Mouse (Mus musculus) MEL (cell line): Measurements from ENCODE around the gene Ikzf3. TPM values are rescaled to one million over a fixed set of nuclear protein-coding genes. Genes with fewer than 3 reads are reported as not detected.

Experiments
- DNase-seq: peaks from one replicate; pipeline ENCODE4 v3.0.0; 2011; ENCODE audit warnings: low read depth, low spot score
- H3K27ac ChIP-seq: 2 replicates; pipeline ENCODE4 v1.5.1; 2012; ENCODE audit warnings: low read depth, mild to moderate bottlenecking, control low read depth, low read length, moderate library complexity; ENCODE audit not compliant: control insufficient read depth
- H3K27me3 ChIP-seq, 2 experiments: fragments of 150-350 bp in 1 of 2; sonication (generic) in 1 of 2; 2 replicates each; pipeline ENCODE4 v1.6.1; 2012; ENCODE audit warnings: low read length in 2 of 2, mild to moderate bottlenecking in 2 of 2, improper control_type of control experiment in 1 of 2, moderate library complexity in 1 of 2; ENCODE audit not compliant: insufficient read depth in 2 of 2, control insufficient read depth in 1 of 2
- H3K36me3 ChIP-seq, 2 experiments: 2 replicates each; pipeline ENCODE4 v1.6.1; 2012 to 2014; ENCODE audit warnings: low read length in 2 of 2, improper control_type of control experiment in 1 of 2, inconsistent platforms in 1 of 2, mild to moderate bottlenecking in 1 of 2; ENCODE audit not compliant: insufficient read depth in 2 of 2, control insufficient read depth in 1 of 2
- H3K4me1 ChIP-seq, 2 experiments: fragments of 150-350 bp in 1 of 2; sonication (generic) in 1 of 2; 2 replicates each; pipeline ENCODE4 v1.6.1; 2012; ENCODE audit warnings: low read length in 2 of 2, improper control_type of control experiment in 1 of 2, mild to moderate bottlenecking in 1 of 2; ENCODE audit not compliant: insufficient read depth in 2 of 2, control insufficient read depth in 1 of 2
- H3K4me3 ChIP-seq, 2 experiments: fragments of 150-350 bp in 1 of 2; sonication (generic) in 1 of 2; 2 replicates each; pipeline ENCODE4 v1.5.1; 2012; ENCODE audit warnings: low read depth in 2 of 2, low read length in 2 of 2, mild to moderate bottlenecking in 2 of 2, moderate library complexity in 2 of 2, control low read depth in 1 of 2, improper control_type of control experiment in 1 of 2; ENCODE audit not compliant: control insufficient read depth in 1 of 2, insufficient read depth in 1 of 2
- H3K79me2 ChIP-seq: 2 replicates; pipeline ENCODE4 v1.6.1; 2012; ENCODE audit warnings: mild to moderate bottlenecking, low read length, moderate library complexity; ENCODE audit not compliant: control insufficient read depth, poor library complexity, insufficient read depth
- H3K9ac ChIP-seq: 2 replicates; pipeline ENCODE4 v1.6.1; 2012; ENCODE audit warnings: low read depth, mild to moderate bottlenecking, control low read depth, low read length, moderate library complexity; ENCODE audit not compliant: control insufficient read depth, poor library complexity, severe bottlenecking
- H3K9me3 ChIP-seq: fragments of 150-350 bp; sonication (generic); replicated peaks from 2 replicates; pipeline ENCODE4 v1.6.1; 2012; ENCODE audit warnings: mild to moderate bottlenecking, low read length, improper control_type of control experiment, moderate library complexity; ENCODE audit not compliant: insufficient read depth
- BHLHE40 ChIP-seq: IDR thresholded peaks from 2 replicates; pipeline ENCODE4 v1.6.1; 2012; ENCODE audit warnings: low read depth, mild to moderate bottlenecking, inconsistent platforms, low read length, improper control_type of control experiment, borderline replicate concordance
- CHD1 ChIP-seq: IDR thresholded peaks from 2 replicates; pipeline ENCODE4 v1.6.1; 2012; ENCODE audit warnings: low read depth, mild to moderate bottlenecking, inconsistent platforms, low read length, improper control_type of control experiment
- CHD2 ChIP-seq: IDR thresholded peaks from 2 replicates; pipeline ENCODE4 v1.6.1; 2011; ENCODE audit warnings: low read length, improper control_type of control experiment
- CTCF ChIP-seq, 3 experiments: IDR thresholded peaks in 2 of 3; conservative IDR thresholded peaks in 1 of 3; 2 replicates each; pipeline ENCODE4 v1.5.1; 2011 to 2012; ENCODE audit warnings: low read length in 3 of 3, low read depth in 2 of 3, mild to moderate bottlenecking in 2 of 3, improper control_type of control experiment in 1 of 3, inconsistent platforms in 1 of 3, mixed read lengths in 1 of 3, moderate library complexity in 1 of 3; ENCODE audit not compliant: control insufficient read depth in 1 of 3, insufficient read depth in 1 of 3, poor library complexity in 1 of 3, severe bottlenecking in 1 of 3
- E2F4 ChIP-seq: IDR thresholded peaks from 2 replicates; pipeline ENCODE4 v1.6.1; 2011; ENCODE audit warnings: low read depth, low read length, improper control_type of control experiment, borderline replicate concordance
- ELF1 ChIP-seq: IDR thresholded peaks from 2 replicates; pipeline ENCODE4 v1.6.1; 2014; ENCODE audit warnings: low read depth, mild to moderate bottlenecking, inconsistent platforms, low read length, improper control_type of control experiment, moderate library complexity
- EP300 ChIP-seq, 2 experiments: IDR thresholded peaks; 2 replicates each; pipeline ENCODE4 v1.6.1; 2011; ENCODE audit warnings: improper control_type of control experiment in 2 of 2, low read length in 2 of 2, low read depth in 1 of 2, mild to moderate bottlenecking in 1 of 2
- ETS1 ChIP-seq: IDR thresholded peaks from 2 replicates; pipeline ENCODE4 v1.6.1; 2012; ENCODE audit warnings: low read depth, mild to moderate bottlenecking, inconsistent platforms, low read length, improper control_type of control experiment, moderate library complexity
- GABPA ChIP-seq: IDR thresholded peaks from 2 replicates; pipeline ENCODE4 v1.6.1; 2012; ENCODE audit warnings: low read depth, mild to moderate bottlenecking, inconsistent platforms, low read length, improper control_type of control experiment, moderate library complexity
- GATA1 ChIP-seq: IDR thresholded peaks from 2 replicates; pipeline ENCODE4 v1.6.1; 2011; ENCODE audit warnings: low read depth, low read length, improper control_type of control experiment
- HCFC1 ChIP-seq: IDR thresholded peaks from 2 replicates; pipeline ENCODE4 v1.6.1; 2012; ENCODE audit warnings: low read depth, mild to moderate bottlenecking, inconsistent platforms, low read length, improper control_type of control experiment, moderate library complexity
- JUND ChIP-seq: IDR thresholded peaks from 2 replicates; pipeline ENCODE4 v1.6.1; 2011; ENCODE audit warnings: low read depth, mild to moderate bottlenecking, improper control_type of control experiment, low read length
- MAFK ChIP-seq: IDR thresholded peaks from 2 replicates; pipeline ENCODE4 v1.6.1; 2011; ENCODE audit warnings: low read depth, mild to moderate bottlenecking, low read length, improper control_type of control experiment, borderline replicate concordance
- MAX ChIP-seq: IDR thresholded peaks from 2 replicates; pipeline ENCODE4 v1.6.1; 2011; ENCODE audit warnings: low read length, improper control_type of control experiment
- MAZ ChIP-seq: IDR thresholded peaks from 2 replicates; pipeline ENCODE4 v1.6.1; 2012; ENCODE audit warnings: low read depth, mild to moderate bottlenecking, inconsistent platforms, low read length, improper control_type of control experiment
- MEF2A ChIP-seq: IDR thresholded peaks from 2 replicates; pipeline ENCODE4 v1.6.1; 2014; ENCODE audit warnings: low read depth, mild to moderate bottlenecking, inconsistent platforms, low read length, improper control_type of control experiment; ENCODE audit not compliant: poor library complexity, insufficient replicate concordance, severe bottlenecking; ENCODE audit errors: extremely low read depth
- MXI1 ChIP-seq: IDR thresholded peaks from 2 replicates; pipeline ENCODE4 v1.6.1; 2011; ENCODE audit warnings: mild to moderate bottlenecking, low read depth, low read length, improper control_type of control experiment
- MYB ChIP-seq: IDR thresholded peaks from 2 replicates; pipeline ENCODE4 v1.6.1; 2011; ENCODE audit warnings: mild to moderate bottlenecking, low read depth, low read length, improper control_type of control experiment
- NELFE ChIP-seq: IDR thresholded peaks from 2 replicates; pipeline ENCODE4 v1.6.1; 2011; ENCODE audit warnings: low read depth, low read length, improper control_type of control experiment
- NRF1 ChIP-seq: IDR thresholded peaks from 2 replicates; pipeline ENCODE4 v1.6.1; 2014; ENCODE audit warnings: low read depth, mild to moderate bottlenecking, inconsistent platforms, low read length, improper control_type of control experiment, moderate library complexity; ENCODE audit not compliant: poor library complexity, insufficient read depth, severe bottlenecking
- POLR2A ChIP-seq, 2 experiments: IDR thresholded peaks; 2 replicates each; pipeline ENCODE4 v1.6.1; 2011 to 2012; ENCODE audit warnings: low read length in 2 of 2, mild to moderate bottlenecking in 2 of 2, control low read depth in 1 of 2, improper control_type of control experiment in 1 of 2, low read depth in 1 of 2, moderate library complexity in 1 of 2; ENCODE audit not compliant: control insufficient read depth in 1 of 2, insufficient read depth in 1 of 2, poor library complexity in 1 of 2
- POLR2AphosphoS2 ChIP-seq: IDR thresholded peaks from 2 replicates; pipeline ENCODE4 v1.6.1; 2011; ENCODE audit warnings: low read length, improper control_type of control experiment
- POLR2AphosphoS5 ChIP-seq: IDR thresholded peaks from 2 replicates; pipeline ENCODE4 v1.6.1; 2012; ENCODE audit warnings: low read depth, borderline replicate concordance, mild to moderate bottlenecking, inconsistent platforms, low read length, moderate library complexity, mixed read lengths
- RAD21 ChIP-seq: IDR thresholded peaks from 2 replicates; pipeline ENCODE4 v1.6.1; 2011; ENCODE audit warnings: mild to moderate bottlenecking, low read depth, low read length, improper control_type of control experiment
- RCOR1 ChIP-seq: IDR thresholded peaks from 2 replicates; pipeline ENCODE4 v1.6.1; 2012; ENCODE audit warnings: low read depth, mild to moderate bottlenecking, inconsistent platforms, low read length, improper control_type of control experiment
- SIN3A ChIP-seq: IDR thresholded peaks from 2 replicates; pipeline ENCODE4 v1.6.1; 2012; ENCODE audit warnings: low read length, improper control_type of control experiment, inconsistent platforms
- SMC3 ChIP-seq: IDR thresholded peaks from 2 replicates; pipeline ENCODE4 v1.6.1; 2011; ENCODE audit warnings: low read depth, low read length, improper control_type of control experiment
- TAL1 ChIP-seq: IDR thresholded peaks from 2 replicates; pipeline ENCODE4 v1.6.1; 2012; ENCODE audit warnings: mild to moderate bottlenecking, inconsistent platforms, low read length, moderate library complexity, mixed read lengths
- TBP ChIP-seq: IDR thresholded peaks from 2 replicates; pipeline ENCODE4 v1.8.0; 2011; ENCODE audit warnings: low read depth, low read length, improper control_type of control experiment
- TCF12 ChIP-seq: IDR thresholded peaks from 2 replicates; pipeline ENCODE4 v1.6.1; 2014; ENCODE audit warnings: low read depth, mild to moderate bottlenecking, inconsistent platforms, low read length, improper control_type of control experiment, moderate library complexity
- UBTF ChIP-seq: IDR thresholded peaks from 2 replicates; pipeline ENCODE4 v1.6.1; 2012; ENCODE audit warnings: low read depth, mild to moderate bottlenecking, inconsistent platforms, low read length, improper control_type of control experiment, moderate library complexity, borderline replicate concordance; ENCODE audit not compliant: insufficient read depth
- USF2 ChIP-seq, 2 experiments: IDR thresholded peaks; 2 replicates each; pipeline ENCODE4 v1.6.1; 2011 to 2012; ENCODE audit warnings: improper control_type of control experiment in 2 of 2, low read length in 2 of 2, borderline replicate concordance in 1 of 2, inconsistent platforms in 1 of 2, low read depth in 1 of 2, mild to moderate bottlenecking in 1 of 2; ENCODE audit not compliant: insufficient read depth in 1 of 2
- ZC3H11A ChIP-seq: IDR thresholded peaks from 2 replicates; pipeline ENCODE4 v1.6.1; 2012; ENCODE audit warnings: low read depth, mild to moderate bottlenecking, inconsistent platforms, low read length, improper control_type of control experiment
- ZKSCAN1 ChIP-seq: IDR thresholded peaks from 2 replicates; pipeline ENCODE4 v1.6.1; 2012; ENCODE audit warnings: low read depth, mild to moderate bottlenecking, inconsistent platforms, low read length, improper control_type of control experiment, moderate library complexity
- ZMIZ1 ChIP-seq: IDR thresholded peaks from 2 replicates; pipeline ENCODE4 v1.6.1; 2012; ENCODE audit warnings: low read depth, mild to moderate bottlenecking, inconsistent platforms, low read length, improper control_type of control experiment, moderate library complexity
- ZNF384 ChIP-seq: IDR thresholded peaks from 2 replicates; pipeline ENCODE4 v1.6.1; 2012; ENCODE audit warnings: low read depth, mild to moderate bottlenecking, inconsistent platforms, low read length, improper control_type of control experiment
- polyA plus RNA-seq, 2 experiments: library from polyadenylated mRNA; stranded (reverse) in 1 of 2; unstranded in 1 of 2; fragments of >175 nt in 1 of 2; fragments of >200 nt in 1 of 2; gene quantifications; 2 replicates each; pipeline versions ENCODE4 v1.2.1 to v1.2.4; 2012; ENCODE audit warnings: low replicate concordance in 2 of 2, low read depth in 1 of 2; ENCODE audit not compliant: insufficient read length in 2 of 2, insufficient read depth in 1 of 2, missing spikeins in 1 of 2
- total RNA-seq: library from RNA; depleted of rRNA; stranded (reverse); fragments of 300-350 nt; gene quantifications from 2 replicates; pipeline ENCODE4 v1.2.3, GENCODE M21; 2012

The Ikzf3 gene
- total and polyA plus RNA-seq, 3 experiments = 0.12 TPM; not detected in 2

- Histone ChIP-seq H3K4me3 (peak overlapping the region; percentile 17 to 20; a peak in 3 of 4 replicates), H3K27me3 (no peaks in the 10 kb centered on the region), H3K79me2 (peaks cover 25% of the 10 kb centered on the region), H3K9me3 (no peaks in the 10 kb centered on the region), H3K9ac (peak overlapping the region; percentile 70), H3K4me1 (peaks cover 36 to 63% of the 10 kb centered on the region in 2 experiments), H3K27ac (peak overlapping the region; percentile 99), H3K36me3 (peaks cover 2 to 56% of the 10 kb centered on the region in 2 experiments; a peak in 3 of 4 replicates)
- peak; percentile 95 for DNase-seq
- TF ChIP-seq UBTF = peak; percentile 65; the same call in 1 of the 2 replicates
- TF ChIP-seq MXI1 = no peak
- TF ChIP-seq E2F4 = no peak
- peak; percentile 38; the same call in 1 of the 2 replicates for TF ChIP-seq MAZ
- no peak for TF ChIP-seq MAX
- TF ChIP-seq MEF2A = no peak
- peak; percentile 62; the same call in 1 of the 2 replicates for TF ChIP-seq RCOR1
- TF ChIP-seq EP300 (IDR thresholded peaks at IDR 0.05; ENCODE audit: low read depth in 1 of 2, low read length in 2 of 2) = peak; percentile 40 to 69; a peak in 3 of 4 replicates
- TF ChIP-seq NELFE = peak; percentile 59; the same call in 1 of the 2 replicates
- TF ChIP-seq POLR2AphosphoS2 = no peak
- TF ChIP-seq CHD1 = no peak
- TF ChIP-seq ZNF384 = peak; percentile 97
- TF ChIP-seq SIN3A = peak; percentile 77
- no peak for TF ChIP-seq ZC3H11A
- TF ChIP-seq TCF12 = peak; percentile 72
- TF ChIP-seq MYB = no peak
- TF ChIP-seq HCFC1 = peak; percentile 61; the same call in 1 of the 2 replicates
- TF ChIP-seq POLR2A (IDR thresholded peaks at IDR 0.05; ENCODE audit: control insufficient read depth in 1 of 2, insufficient read depth in 1 of 2, low read depth in 1 of 2, low read length in 2 of 2, poor library complexity in 1 of 2) = peak; percentile 59 to 84; a peak in 3 of 4 replicates
- TF ChIP-seq ETS1 = peak; percentile 82
- TF ChIP-seq SMC3 = no peak
- peak; percentile 94 for TF ChIP-seq GATA1
- peak; percentile 90 for TF ChIP-seq TBP
- no peak for TF ChIP-seq JUND
- TF ChIP-seq TAL1 = no peak
- TF ChIP-seq NRF1 = no peak
- no peak for TF ChIP-seq BHLHE40
- TF ChIP-seq GABPA = no peak
- TF ChIP-seq ZMIZ1 = no peak
- TF ChIP-seq CTCF (IDR thresholded peaks at IDR 0.05 in 2 of 3, conservative IDR thresholded peaks at IDR 0.05 in 1 of 3; ENCODE audit: control insufficient read depth in 1 of 3, insufficient read depth in 1 of 3, low read depth in 2 of 3, low read length in 3 of 3, poor library complexity in 1 of 3, severe bottlenecking in 1 of 3) = no peak
- TF ChIP-seq MAFK = no peak
- TF ChIP-seq CHD2 = no peak
- no peak for TF ChIP-seq ELF1
- no peak for TF ChIP-seq USF2 (IDR thresholded peaks at IDR 0.05; ENCODE audit: borderline replicate concordance in 1 of 2, insufficient read depth in 1 of 2, low read depth in 1 of 2, low read length in 2 of 2)
- TF ChIP-seq ZKSCAN1 = no peak
- TF ChIP-seq RAD21 = no peak
- no peak for TF ChIP-seq POLR2AphosphoS5
Measured at GRCm38 (mm10) chr11:98581286-98582029, 35.6 kb upstream of the Ikzf3 start.
